Mouse (Mus musculus): ENCODE data around the gene 1810024B03Rik.

GRCm38 (mm10) chr2:127138449-127138848 lies 69.6 kb downstream of the 1810024B03Rik start:
- TF ChIP-seq POLR2A (IDR thresholded peaks at IDR 0.05; ENCODE audit: borderline replicate concordance, control insufficient read depth, low read depth, low read length) = no peak
- no peak for TF ChIP-seq CTCF (IDR thresholded peaks at IDR 0.05; ENCODE audit: control insufficient read depth, insufficient read depth, low read length)

Measured in bone marrow, adult 2 months (tissue).